Mouse (Mus musculus) ES-E14 (cell line): ENCODE data around the gene Med13l.

ENCODE experiments used
- MAFK ChIP-seq: IDR thresholded peaks from 2 replicates; pipeline ENCODE4 v1.6.1; 2014; ENCODE audit warnings: mild to moderate bottlenecking, low read depth, low read length, inconsistent platforms; ENCODE audit not compliant: insufficient read depth
- ZC3H11A ChIP-seq: IDR thresholded peaks from 2 replicates; pipeline ENCODE4 v1.6.1; 2012; ENCODE audit warnings: low read depth, mild to moderate bottlenecking, inconsistent platforms, low read length, borderline replicate concordance
- ZNF384 ChIP-seq: IDR thresholded peaks from 2 replicates; pipeline ENCODE4 v1.6.1; 2012; ENCODE audit warnings: low read depth, low read length, inconsistent platforms

DNA sequence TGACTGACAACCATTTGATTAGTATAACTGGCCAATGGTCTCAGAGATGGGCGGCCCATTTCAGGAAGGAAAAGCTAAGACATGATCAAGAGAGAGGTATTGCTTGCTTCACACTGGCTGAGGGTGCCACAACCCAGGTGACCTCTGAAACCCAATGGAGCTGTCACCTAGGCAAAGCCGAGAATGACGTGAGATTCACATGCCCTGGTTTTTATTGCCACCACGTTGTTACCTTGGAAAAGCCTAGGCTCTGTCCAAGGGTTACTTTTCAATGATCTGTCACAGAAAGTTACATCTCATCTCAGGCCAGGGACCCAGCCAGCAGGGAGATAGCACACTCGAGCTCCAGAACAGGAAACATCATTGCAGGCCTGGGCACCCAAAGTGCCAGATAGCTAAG is 10.0 kb upstream of the Med13l start:
- TF ChIP-seq ZNF384 (no peak), ZC3H11A (no peak), MAFK (no peak)
